Mouse (Mus musculus): ENCODE data around the gene Focad. TPM values are rescaled to one million over a fixed set of nuclear protein-coding genes. Genes with fewer than 3 reads are reported as not detected.

Gene Focad
- polyA plus RNA-seq, 1 experiment from 2014 or later: 13.3 TPM

DNA sequence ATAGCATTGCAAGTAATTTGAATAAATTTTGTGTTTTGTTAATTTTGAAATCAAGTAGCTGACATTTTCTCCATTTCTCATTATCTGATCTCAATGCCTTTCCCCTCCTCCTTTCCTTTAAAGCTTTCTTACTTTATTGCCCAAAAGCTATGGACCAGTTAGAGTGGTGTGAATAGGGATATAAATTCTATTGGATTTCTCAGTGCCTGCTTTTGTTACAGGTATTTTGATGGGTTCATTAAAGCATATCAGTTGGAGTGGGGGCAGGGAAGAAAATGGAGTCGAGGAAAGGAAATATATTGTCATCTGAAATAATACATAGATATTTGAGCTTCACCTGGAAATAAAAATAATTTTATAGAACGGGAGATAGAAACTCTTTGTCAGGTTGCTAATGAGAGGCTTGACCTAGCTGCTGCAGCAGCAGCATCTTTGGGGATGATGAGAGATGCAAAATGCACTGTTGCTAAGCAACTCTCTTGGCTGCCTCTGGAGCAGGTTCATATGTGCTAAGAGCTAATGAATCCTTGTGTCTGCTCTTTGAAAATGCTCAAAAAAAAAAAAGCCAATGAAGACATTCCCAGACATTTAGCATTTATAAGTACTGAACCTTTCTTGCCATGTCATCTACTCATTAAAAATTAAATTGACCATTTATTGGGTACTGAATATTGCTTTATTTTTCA is 116.9 kb downstream of the Focad start:
- Histone ChIP-seq H3K27ac (ENCODE audit: low read length) (peak overlapping the region; percentile 83), H3K9me3 (replicated peaks; ENCODE audit: control insufficient read depth, low read length, poor library complexity, severe bottlenecking) (no peaks in the 10 kb centered on the region), H3K4me2 (ENCODE audit: low read length) (peak overlapping the region; percentile 12; the same call in 1 of the 2 replicates), H3K27me3 (ENCODE audit: control insufficient read depth, insufficient read depth, low read depth, low read length) (no peaks in the 10 kb centered on the region), H3K4me3 (ENCODE audit: low read depth, low read length) (no peak overlapping the region), H3K9ac (ENCODE audit: low read depth, low read length) (no peak overlapping the region), H3K4me1 (ENCODE audit: control insufficient read depth, insufficient read depth, low read length) (peaks cover 24% of the 10 kb centered on the region), H3K36me3 (ENCODE audit: control insufficient read depth, insufficient read depth, low read length) (no peaks in the 10 kb centered on the region)
- peak; percentile 95 for ATAC-seq
- WGBS: 28% methylated on average over 2 of the region's 2 CpGs

DNA sequence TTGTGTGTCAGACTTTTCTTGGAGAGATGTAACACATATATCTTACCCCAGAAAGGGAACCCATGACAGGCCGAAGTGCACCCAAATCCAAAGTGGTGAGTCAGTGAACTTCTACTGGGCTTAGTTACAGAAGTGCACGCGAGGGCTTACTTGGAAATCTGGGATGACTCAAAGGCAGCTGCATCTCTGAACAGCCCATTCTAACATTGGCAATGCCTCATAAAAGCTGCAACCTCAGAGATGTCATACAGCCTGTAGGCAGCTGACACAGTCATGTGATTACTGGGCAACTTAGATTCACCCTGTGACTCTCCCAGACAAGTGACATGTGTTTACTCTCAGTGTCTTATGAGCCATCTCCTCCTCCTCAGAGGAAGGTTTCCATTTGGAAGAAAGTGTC is 119.5 kb downstream of the Focad start:
- 95% methylated on average over 3 of the region's 3 CpGs for WGBS
- no peak for ATAC-seq

DNA sequence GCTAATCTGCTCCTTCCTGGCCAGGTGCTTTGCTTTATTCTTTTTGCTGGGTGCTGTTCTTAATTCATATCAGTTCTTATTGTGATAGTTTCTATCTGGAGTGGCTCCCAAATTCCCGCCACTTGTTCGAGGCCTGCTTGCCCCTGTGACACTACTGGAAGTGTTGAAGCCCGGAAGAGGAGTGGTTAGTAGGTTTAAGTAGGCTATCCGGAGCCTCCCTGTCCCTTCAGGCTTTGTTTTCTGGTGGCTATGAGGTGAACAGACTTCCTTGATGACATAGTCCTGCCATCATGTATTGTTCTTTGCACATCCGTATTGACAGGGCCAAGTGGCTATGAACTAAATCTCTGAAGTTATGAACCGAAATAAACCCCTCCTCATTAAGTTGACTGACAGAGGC is 123.9 kb downstream of the Focad start:
- Histone ChIP-seq H3K4me2 (ENCODE audit: low read length) (no peak overlapping the region), H3K27me3 (ENCODE audit: control insufficient read depth, insufficient read depth, low read depth, low read length) (no peaks in the 10 kb centered on the region), H3K9ac (ENCODE audit: low read depth, low read length) (no peak overlapping the region), H3K9me3 (replicated peaks; ENCODE audit: control insufficient read depth, low read length, poor library complexity, severe bottlenecking) (no peaks in the 10 kb centered on the region), H3K4me1 (ENCODE audit: control insufficient read depth, insufficient read depth, low read length) (no peaks in the 10 kb centered on the region), H3K4me3 (ENCODE audit: low read depth, low read length) (no peak overlapping the region), H3K36me3 (ENCODE audit: control insufficient read depth, insufficient read depth, low read length) (no peaks in the 10 kb centered on the region), H3K27ac (ENCODE audit: low read length) (no peak overlapping the region)
- no peak for ATAC-seq
- WGBS: 72% methylated on average over 6 of the region's 6 CpGs

More for the DNA sequence above, 119.5 kb downstream of the Focad start:
- Histone ChIP-seq H3K4me1 (ENCODE audit: control insufficient read depth, insufficient read depth, low read length) (peaks cover 21% of the 10 kb centered on the region), H3K36me3 (ENCODE audit: control insufficient read depth, insufficient read depth, low read length) (no peaks in the 10 kb centered on the region), H3K27ac (ENCODE audit: low read length) (no peak overlapping the region), H3K4me3 (ENCODE audit: low read depth, low read length) (no peak overlapping the region), H3K9ac (ENCODE audit: low read depth, low read length) (no peak overlapping the region), H3K4me2 (ENCODE audit: low read length) (no peak overlapping the region), H3K9me3 (replicated peaks; ENCODE audit: control insufficient read depth, low read length, poor library complexity, severe bottlenecking) (no peaks in the 10 kb centered on the region), H3K27me3 (ENCODE audit: control insufficient read depth, insufficient read depth, low read depth, low read length) (no peaks in the 10 kb centered on the region)

DNA sequence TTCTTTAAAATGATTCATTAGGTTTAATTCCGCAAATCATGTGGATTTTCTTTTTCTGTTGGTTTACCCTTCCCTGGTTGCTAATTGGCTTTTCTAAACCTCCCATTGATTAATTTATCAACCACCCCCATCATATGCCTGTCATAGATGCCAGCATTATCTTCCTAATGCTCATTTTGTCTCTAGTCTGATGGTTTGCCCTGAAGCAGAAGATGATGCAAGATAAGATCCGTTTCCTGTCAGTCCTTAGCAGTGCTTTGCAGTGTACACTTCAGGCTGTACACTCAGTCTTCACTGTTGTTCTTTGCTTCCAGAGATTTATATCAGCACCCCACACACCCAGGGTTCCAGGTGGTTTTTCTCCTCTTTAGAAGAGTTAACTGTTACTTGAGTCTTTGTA is 124.4 kb downstream of the Focad start:
- H3K27ac ChIP-seq (ENCODE audit: low read length): no peak overlapping the region; the same call in 1 of the 2 replicates
- no peak overlapping the region for H3K4me2 ChIP-seq (ENCODE audit: low read length)
- no peaks in the 10 kb centered on the region for H3K4me1 ChIP-seq (ENCODE audit: control insufficient read depth, insufficient read depth, low read length)
- no peak for ATAC-seq
- no peaks in the 10 kb centered on the region for H3K9me3 ChIP-seq (replicated peaks; ENCODE audit: control insufficient read depth, low read length, poor library complexity, severe bottlenecking)
- H3K36me3 ChIP-seq (ENCODE audit: control insufficient read depth, insufficient read depth, low read length): no peaks in the 10 kb centered on the region
- 75% methylated on average over 2 of the region's 2 CpGs for WGBS
- no peak overlapping the region for H3K9ac ChIP-seq (ENCODE audit: low read depth, low read length)
- H3K27me3 ChIP-seq (ENCODE audit: control insufficient read depth, insufficient read depth, low read depth, low read length): no peaks in the 10 kb centered on the region
- no peak overlapping the region for H3K4me3 ChIP-seq (ENCODE audit: low read depth, low read length)

DNA sequence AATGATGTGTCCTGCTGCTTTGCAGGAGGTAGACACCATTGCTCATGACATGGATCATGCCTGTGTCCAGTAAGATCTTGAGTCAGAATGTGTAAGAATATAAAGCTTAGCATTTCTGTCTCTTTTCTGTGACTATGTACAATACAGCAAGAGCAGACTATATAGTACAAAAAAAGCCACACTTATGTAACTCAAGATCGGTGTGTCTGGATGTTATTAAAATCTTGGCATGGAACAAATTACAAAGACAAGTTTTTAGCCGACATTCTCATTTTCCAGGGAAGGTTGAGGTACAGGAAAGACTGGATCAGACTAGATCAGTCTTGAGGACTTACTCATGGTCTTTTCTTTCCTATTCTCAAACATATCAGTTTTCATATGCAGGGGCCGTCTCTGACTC is 136.9 kb downstream of the Focad start:
- no peaks in the 10 kb centered on the region for H3K27me3 ChIP-seq (ENCODE audit: control insufficient read depth, insufficient read depth, low read depth, low read length)
- no peak overlapping the region for H3K9ac ChIP-seq (ENCODE audit: low read depth, low read length)
- H3K9me3 ChIP-seq (replicated peaks; ENCODE audit: control insufficient read depth, low read length, poor library complexity, severe bottlenecking): no peaks in the 10 kb centered on the region
- no peak overlapping the region for H3K27ac ChIP-seq (ENCODE audit: low read length)
- 99% methylated on average over 3 of the region's 3 CpGs for WGBS
- no peak overlapping the region for H3K4me3 ChIP-seq (ENCODE audit: low read depth, low read length)
- no peaks in the 10 kb centered on the region for H3K36me3 ChIP-seq (ENCODE audit: control insufficient read depth, insufficient read depth, low read length)
- no peak for ATAC-seq
- H3K4me2 ChIP-seq (ENCODE audit: low read length): no peak overlapping the region
- no peaks in the 10 kb centered on the region for H3K4me1 ChIP-seq (ENCODE audit: control insufficient read depth, insufficient read depth, low read length)

DNA sequence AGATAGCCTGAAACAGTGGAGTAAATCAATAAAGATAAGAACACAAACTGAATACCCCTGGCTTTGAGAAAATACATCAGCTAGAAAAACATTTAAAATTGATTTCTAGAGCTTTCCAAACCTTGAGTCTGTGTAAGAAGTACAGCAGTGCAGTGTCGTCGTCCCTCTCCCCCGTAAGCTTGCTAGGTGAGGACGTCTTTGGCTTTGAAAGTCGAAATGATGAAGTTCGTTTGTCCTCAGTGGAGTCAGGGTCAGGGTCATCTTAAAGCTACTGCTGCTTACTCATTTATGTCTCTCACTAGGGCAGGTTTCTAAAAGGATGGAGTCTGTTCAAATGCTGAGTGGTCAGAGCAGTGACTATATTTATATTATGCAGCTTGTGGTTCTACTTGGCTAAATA is 141.5 kb downstream of the Focad start:
- Histone ChIP-seq H3K9me3 (replicated peaks; ENCODE audit: control insufficient read depth, low read length, poor library complexity, severe bottlenecking) (no peaks in the 10 kb centered on the region), H3K4me2 (ENCODE audit: low read length) (no peak overlapping the region), H3K9ac (ENCODE audit: low read depth, low read length) (no peak overlapping the region), H3K4me3 (ENCODE audit: low read depth, low read length) (no peak overlapping the region), H3K36me3 (ENCODE audit: control insufficient read depth, insufficient read depth, low read length) (no peaks in the 10 kb centered on the region), H3K27ac (ENCODE audit: low read length) (no peak overlapping the region), H3K27me3 (ENCODE audit: control insufficient read depth, insufficient read depth, low read depth, low read length) (no peaks in the 10 kb centered on the region), H3K4me1 (ENCODE audit: control insufficient read depth, insufficient read depth, low read length) (peaks cover 17% of the 10 kb centered on the region)
- WGBS: 62% methylated on average over 6 of the region's 6 CpGs
- no peak for ATAC-seq

DNA sequence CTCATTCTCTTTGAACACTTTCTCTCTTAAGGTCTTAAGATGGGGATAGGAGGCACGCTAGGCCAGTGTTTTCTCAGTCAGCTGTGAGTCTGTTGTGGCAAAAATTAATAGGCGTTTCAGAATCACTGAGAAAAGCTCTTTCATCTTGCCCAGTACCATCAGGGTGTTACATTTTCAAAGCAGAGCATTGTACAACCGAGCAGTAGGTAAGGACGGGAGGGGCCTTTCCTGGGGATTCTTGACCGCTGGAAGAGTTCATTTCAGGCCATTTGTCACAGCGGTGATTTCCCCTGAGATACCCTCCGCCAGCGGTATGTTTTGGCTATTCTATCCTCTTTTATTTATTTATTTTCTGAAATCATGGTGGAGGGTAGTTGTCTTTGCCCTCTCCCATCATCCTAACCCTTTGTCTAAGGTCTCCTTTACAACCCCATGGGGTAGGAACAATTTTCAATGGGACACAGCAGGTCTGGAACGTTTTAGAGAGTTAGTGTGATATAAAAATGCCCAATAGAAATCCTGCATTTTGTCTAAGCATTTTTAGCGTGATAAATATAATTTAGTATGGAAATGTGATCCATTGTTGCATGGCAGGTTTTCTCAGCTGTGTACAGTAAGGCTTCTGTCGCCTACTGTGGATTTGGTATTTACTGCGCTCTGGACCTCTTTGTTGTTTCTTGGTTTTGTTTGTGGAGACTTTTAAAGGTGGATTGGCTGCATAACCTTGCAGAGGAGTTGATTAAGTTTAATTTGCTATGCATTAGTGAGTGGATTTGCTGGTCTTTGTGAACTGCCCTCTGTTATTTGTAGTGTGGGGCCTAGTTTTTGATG is 142.7 kb downstream of the Focad start:
- WGBS: 24% methylated on average over 12 of the region's 12 CpGs
- peak; percentile 60; the same call in 1 of the 2 replicates for ATAC-seq

DNA sequence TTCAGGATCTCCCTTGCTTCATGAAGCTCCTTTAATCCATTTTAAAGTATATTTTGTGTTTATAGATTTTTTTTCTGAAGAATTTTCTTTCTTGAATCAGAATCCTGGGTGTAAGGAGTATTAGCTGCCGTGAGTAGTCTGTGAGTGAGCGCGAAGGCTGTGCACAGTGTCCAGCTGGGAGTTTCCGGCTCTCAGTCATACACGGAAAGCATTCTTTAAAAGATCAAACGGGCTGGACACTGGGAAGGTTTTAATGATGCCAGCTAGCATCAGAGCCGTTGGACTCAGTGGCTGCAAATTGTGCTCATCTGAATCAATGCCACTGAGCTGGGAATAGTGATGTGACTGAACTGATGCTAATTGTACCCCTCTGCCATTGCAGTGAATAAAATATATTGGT is 143.9 kb downstream of the Focad start:
- WGBS: 10% methylated on average over 7 of the region's 7 CpGs
- Histone ChIP-seq H3K9ac (ENCODE audit: low read depth, low read length) (peak overlapping the region; percentile 46; the same call in 1 of the 2 replicates), H3K4me1 (ENCODE audit: control insufficient read depth, insufficient read depth, low read length) (peaks cover 17% of the 10 kb centered on the region), H3K36me3 (ENCODE audit: control insufficient read depth, insufficient read depth, low read length) (no peaks in the 10 kb centered on the region), H3K4me2 (ENCODE audit: low read length) (peak overlapping the region; percentile 27; the same call in 1 of the 2 replicates), H3K4me3 (ENCODE audit: low read depth, low read length) (no peak overlapping the region), H3K9me3 (replicated peaks; ENCODE audit: control insufficient read depth, low read length, poor library complexity, severe bottlenecking) (no peaks in the 10 kb centered on the region), H3K27ac (ENCODE audit: low read length) (peak overlapping the region; percentile 39), H3K27me3 (ENCODE audit: control insufficient read depth, insufficient read depth, low read depth, low read length) (no peaks in the 10 kb centered on the region)
- ATAC-seq: peak; percentile 80; the same call in 1 of the 2 replicates

More for the DNA sequence above, 142.7 kb downstream of the Focad start:
- no peaks in the 10 kb centered on the region for H3K36me3 ChIP-seq (ENCODE audit: control insufficient read depth, insufficient read depth, low read length)
- peaks cover 17% of the 10 kb centered on the region for H3K4me1 ChIP-seq (ENCODE audit: control insufficient read depth, insufficient read depth, low read length)
- H3K9ac ChIP-seq (ENCODE audit: low read depth, low read length): no peak overlapping the region
- H3K27me3 ChIP-seq (ENCODE audit: control insufficient read depth, insufficient read depth, low read depth, low read length): no peaks in the 10 kb centered on the region
- no peak overlapping the region for H3K4me2 ChIP-seq (ENCODE audit: low read length)
- no peaks in the 10 kb centered on the region for H3K9me3 ChIP-seq (replicated peaks; ENCODE audit: control insufficient read depth, low read length, poor library complexity, severe bottlenecking)
- peak overlapping the region; percentile 4; the same call in 1 of the 2 replicates for H3K27ac ChIP-seq (ENCODE audit: low read length)
- no peak overlapping the region for H3K4me3 ChIP-seq (ENCODE audit: low read depth, low read length)

DNA sequence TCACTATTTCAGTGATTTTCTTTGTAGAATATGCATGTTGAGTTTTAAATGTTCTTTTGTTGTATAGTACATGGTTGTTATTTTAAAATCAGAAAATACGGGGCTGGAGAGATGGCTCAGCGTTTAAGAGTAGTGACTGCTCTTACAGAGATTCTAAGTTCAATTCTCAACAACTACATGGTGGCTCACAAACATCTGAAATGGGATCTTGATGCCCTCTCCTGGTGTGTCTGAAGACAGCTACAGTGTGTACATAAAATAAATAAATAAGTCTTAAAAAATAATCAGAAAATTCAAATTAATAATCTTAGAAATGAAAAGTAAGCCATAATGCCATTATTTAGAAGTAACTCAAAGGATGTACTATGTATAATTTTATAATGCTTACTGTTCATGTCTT is 149.4 kb downstream of the Focad start:
- H3K27me3 ChIP-seq (ENCODE audit: control insufficient read depth, insufficient read depth, low read depth, low read length): no peaks in the 10 kb centered on the region
- H3K9me3 ChIP-seq (replicated peaks; ENCODE audit: control insufficient read depth, low read length, poor library complexity, severe bottlenecking): no peaks in the 10 kb centered on the region
- H3K9ac ChIP-seq (ENCODE audit: low read depth, low read length): no peak overlapping the region
- ATAC-seq: no peak
- H3K4me3 ChIP-seq (ENCODE audit: low read depth, low read length): no peak overlapping the region
- H3K4me2 ChIP-seq (ENCODE audit: low read length): no peak overlapping the region
- no peaks in the 10 kb centered on the region for H3K36me3 ChIP-seq (ENCODE audit: control insufficient read depth, insufficient read depth, low read length)
- 89% methylated on average over 2 of the region's 2 CpGs for WGBS
- no peak overlapping the region for H3K27ac ChIP-seq (ENCODE audit: low read length)
- peaks cover 7% of the 10 kb centered on the region for H3K4me1 ChIP-seq (ENCODE audit: control insufficient read depth, insufficient read depth, low read length)

Measured in midbrain, embryonic 16.5 days (tissue).